Mouse (Mus musculus) left cerebral cortex, adult 9 months (tissue): Measurements from ENCODE around the gene Phldb1.

Experiments
- DNase-seq, 2 experiments: peaks; one replicate each; pipeline ENCODE4 v3.0.0; 2022; ENCODE audit warnings: low spot score in 2 of 2

The Phldb1 gene

GRCm38 (mm10) chr9:44726431-44727146 is 8.4 kb downstream of the Phldb1 start:
- no peak for DNase-seq

- no peak for DNase-seq
These were observed 10.3 kb downstream of the Phldb1 start for GRCm38 (mm10) chr9:44724665-44725064.

- peak in 1 of 2 experiments; percentile 65 for DNase-seq
These were observed 10.8 kb downstream of the Phldb1 start for GRCm38 (mm10) chr9:44724223-44724622.

- no peak for DNase-seq
These were observed 11.4 kb downstream of the Phldb1 start for GRCm38 (mm10) chr9:44723521-44724041.

DNA sequence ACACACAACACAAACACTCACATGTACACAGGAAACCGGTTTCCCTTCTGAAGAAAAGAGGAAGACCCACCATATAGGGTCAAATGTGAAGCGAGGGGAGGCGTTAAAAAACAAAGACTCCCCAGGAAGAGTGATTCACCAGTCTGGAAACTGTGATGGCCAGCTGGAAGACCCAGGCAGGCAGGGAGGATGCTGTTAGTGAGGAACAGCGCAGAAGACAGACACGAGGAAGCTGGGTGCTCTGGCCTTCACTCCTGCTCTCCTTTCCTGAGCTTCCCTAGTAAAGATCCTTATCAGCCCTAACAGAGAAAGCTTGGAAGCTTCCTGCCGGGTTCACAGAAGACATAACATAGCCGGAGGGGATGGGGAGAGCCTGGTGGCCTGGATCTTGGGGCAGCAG is 12.0 kb downstream of the Phldb1 start:
- DNase-seq: no peak

- DNase-seq: no peak
These were observed 12.4 kb downstream of the Phldb1 start for GRCm38 (mm10) chr9:44722575-44722974.

DNA sequence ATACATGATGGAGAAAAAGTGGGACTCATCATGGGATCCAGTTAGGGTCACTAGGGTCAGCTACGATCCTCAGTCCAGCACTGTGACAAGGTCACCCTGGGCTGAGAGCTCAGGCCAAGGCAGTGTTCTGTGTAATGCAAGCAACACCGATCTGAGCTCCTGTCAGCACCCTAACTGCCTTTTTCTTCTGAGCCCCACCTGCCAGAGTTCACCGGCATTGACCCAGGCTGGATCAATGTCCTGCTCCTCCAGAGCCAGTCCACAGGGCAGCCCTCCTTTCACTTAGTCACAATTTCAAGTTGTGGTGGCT is 13.2 kb downstream of the Phldb1 start:
- no peak for DNase-seq

DNA sequence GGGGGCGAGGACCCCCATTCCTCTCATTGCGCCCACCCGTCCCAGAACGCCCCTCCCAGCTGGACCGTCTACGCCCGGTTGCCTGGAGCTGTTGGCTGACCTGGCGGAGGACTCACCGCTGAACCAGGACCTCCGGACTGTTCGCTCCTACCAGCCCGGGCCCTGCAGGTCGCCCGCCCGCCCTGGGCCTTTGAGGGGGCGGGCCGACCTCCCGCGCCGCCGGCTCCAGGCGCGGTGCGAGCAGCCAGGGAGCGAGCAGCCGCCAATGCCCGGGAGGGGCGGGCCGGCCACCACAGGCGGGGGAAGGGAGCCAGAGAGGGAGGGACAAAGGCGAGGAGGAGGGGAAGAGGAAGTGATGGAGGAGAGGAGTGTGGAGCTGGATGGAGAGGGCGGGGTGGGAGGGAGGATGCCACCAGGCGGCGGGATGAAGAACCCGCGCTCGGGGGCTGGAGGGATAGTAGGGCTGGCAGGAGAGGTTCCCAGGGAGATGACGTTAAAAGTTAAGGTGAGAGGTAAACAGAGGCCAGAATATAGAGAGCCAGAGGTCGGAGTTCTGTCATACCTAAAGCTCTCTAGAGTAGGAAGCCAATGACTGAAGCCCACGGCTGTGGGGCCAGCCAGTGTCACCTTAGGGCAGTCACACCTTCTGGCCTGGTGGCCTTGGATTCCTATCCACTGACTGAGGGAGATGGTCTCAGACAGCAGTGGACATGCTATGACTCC is 13.7 kb downstream of the Phldb1 start:
- peak; percentile 76 to 86 for DNase-seq

- peak in 1 of 2 experiments; percentile 54 for DNase-seq
These were observed 14.4 kb downstream of the Phldb1 start for GRCm38 (mm10) chr9:44720358-44721153.

DNA sequence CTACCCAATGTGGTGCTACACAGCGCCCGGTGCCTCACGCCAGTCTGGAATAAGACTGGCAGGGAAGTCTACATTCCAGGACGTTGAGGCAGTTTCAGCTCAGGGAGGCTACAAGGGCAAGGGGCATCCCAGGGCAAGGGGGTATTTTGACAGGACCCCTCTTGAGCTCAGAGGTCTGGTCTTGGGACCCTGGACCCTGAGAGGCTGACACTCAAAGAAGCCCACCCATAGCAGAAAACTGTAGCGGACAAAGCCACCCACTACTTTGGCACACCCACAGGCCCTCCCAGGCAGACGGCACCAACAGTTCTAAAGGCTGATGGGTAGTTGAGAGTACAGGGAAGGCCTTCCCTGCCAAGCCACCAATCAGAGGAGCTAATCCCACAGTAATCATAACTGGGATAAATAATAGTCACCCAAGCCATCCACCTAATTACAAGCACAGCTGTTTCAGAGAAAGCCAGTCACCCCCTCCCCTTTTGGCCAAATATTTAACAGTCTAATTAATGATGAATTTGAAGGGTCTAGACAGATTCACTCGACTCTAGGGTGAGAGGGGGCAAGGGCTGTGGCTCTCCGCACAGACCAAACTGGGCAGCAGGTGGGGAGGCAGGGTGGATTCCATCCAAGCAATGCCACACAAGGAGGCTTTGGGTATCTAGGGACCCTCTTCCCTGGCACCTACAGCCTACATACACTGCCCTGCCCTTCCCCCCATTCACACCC is 15.2 kb downstream of the Phldb1 start:
- no peak for DNase-seq

DNA sequence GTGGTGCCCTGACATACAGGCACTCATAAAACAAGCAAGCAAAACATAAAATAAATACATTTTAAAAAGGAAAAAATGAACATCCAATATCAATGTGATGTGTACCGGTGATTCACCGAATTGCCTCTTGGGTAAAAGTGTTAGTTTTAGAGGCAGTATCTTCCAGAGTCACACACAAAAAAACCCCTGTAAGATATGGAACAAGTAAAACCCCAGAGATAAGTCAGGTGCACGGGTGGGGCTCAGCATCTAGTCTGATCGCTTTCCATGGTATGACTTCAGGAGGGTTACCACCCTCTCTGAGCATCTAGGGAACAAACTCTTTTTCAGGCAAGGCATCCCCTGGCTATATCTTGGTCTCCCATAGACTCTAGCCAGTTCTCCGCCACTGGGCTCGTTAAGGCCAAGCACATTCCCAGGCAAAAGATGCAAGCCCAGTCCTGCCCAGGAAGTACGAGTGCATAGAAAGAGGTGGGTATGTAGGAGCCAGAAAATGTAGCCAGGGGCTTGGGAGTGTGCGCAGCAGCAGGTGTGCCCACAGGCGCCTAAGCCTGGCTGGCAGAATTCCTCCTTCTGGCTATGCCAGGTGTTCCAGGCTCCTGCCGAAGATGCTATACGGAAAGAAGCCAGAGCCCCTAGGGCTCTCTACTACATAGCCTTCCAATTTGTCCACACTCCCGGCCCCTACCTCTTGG is 15.9 kb downstream of the Phldb1 start:
- DNase-seq: no peak

GRCm38 (mm10) chr9:44717822-44718242 is 17.2 kb downstream of the Phldb1 start:
- DNase-seq: peak in 1 of 2 experiments; percentile 74

- DNase-seq: no peak
These were observed 17.8 kb downstream of the Phldb1 start for GRCm38 (mm10) chr9:44716997-44717821.

GRCm38 (mm10) chr9:44715705-44716362 is 19.2 kb downstream of the Phldb1 start:
- no peak for DNase-seq

DNA sequence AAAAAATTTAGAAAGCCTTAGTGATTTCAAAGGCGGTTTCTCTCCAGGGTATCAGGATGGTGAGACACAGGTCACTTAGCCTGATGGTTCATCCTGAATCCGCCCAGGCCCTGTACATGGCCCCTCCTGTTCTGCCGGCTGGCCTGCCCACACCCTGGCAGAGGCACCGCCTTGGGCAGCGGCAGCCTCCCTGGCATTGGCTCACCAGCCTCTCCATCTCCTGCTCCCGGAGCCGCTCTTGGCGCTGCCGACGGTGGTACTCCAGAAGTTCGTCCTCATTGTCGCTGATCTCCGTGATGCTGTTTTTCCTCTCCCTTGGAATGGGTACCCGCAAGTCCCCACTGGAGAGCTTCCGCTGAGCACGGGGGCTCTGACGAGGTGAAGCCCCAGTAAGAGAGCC is 19.9 kb downstream of the Phldb1 start:
- DNase-seq: no peak

DNA sequence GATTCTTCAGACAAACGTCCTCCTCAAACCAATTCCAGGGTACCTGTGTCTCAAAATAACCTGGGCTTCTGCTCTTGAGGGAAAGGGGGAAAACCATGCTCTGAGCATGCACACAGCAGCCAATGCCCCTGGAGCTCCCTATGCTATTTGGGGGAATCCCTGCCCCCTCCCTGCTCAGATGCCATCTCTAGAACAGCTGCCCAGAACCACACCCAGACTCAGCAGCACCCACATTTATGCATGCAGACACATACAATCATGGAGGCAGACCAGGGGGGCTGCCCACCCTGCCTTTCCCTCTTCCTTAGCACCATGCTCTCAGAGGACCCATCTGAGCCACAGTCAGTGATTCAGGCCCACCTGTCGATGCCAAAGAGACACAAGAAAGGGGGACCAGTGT is 21.4 kb downstream of the Phldb1 start:
- DNase-seq: no peak

- DNase-seq: no peak
These were observed 21.9 kb downstream of the Phldb1 start for GRCm38 (mm10) chr9:44713080-44713479.

- no peak for DNase-seq
These were observed 23.4 kb downstream of the Phldb1 start for GRCm38 (mm10) chr9:44711602-44712001.

- no peak for DNase-seq
These were observed 24.8 kb downstream of the Phldb1 start for GRCm38 (mm10) chr9:44710213-44710612.

DNA sequence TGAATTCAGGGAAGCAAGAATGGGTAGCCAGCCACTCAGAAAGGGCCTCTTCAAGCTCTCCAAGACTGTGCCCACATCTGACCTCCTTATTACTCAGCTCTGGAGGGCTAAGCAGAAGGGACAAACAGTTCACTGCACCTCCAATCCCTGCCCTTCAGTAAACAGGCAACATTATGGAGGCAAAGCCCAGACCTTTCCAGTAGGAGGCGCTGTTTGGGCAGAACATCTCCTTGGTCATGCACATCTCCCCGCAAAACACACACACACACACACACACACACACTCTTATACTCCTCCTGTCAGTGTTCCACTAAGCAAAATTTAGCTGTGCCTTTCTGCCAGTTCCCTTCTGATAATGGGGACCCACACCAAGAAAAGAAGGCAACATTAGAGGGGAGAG is 25.4 kb downstream of the Phldb1 start:
- no peak for DNase-seq
